Mouse (Mus musculus) small intestine, adult 2 months (tissue): Measurements from ENCODE around the gene Tpt1. TPM values are rescaled to one million over a fixed set of nuclear protein-coding genes. Genes with fewer than 3 reads are reported as not detected.
A peak's percentile ranks its signal among the peaks of the same experiment; 100 is the strongest.
"Not testable (repeated sequence)": the region's sequence is repeated elsewhere in the genome, so short reads cannot be mapped to it uniquely, and the experiment has no call there.

Source experiments
- H3K27ac ChIP-seq: fragments of 200-500 bp; 2 replicates; pipeline ENCODE4 v1.5.1; 2012; ENCODE audit warnings: low read depth, low read length, control low read depth, inconsistent platforms; ENCODE audit not compliant: insufficient read depth
- H3K27me3 ChIP-seq: fragments of 200-500 bp; 2 replicates; pipeline ENCODE4 v1.6.1; 2012; ENCODE audit warnings: mild to moderate bottlenecking, moderate library complexity, low read length, inconsistent platforms; ENCODE audit not compliant: control insufficient read depth, insufficient read depth
- H3K36me3 ChIP-seq: fragments of 200-500 bp; 2 replicates; pipeline ENCODE4 v1.6.1; 2012; ENCODE audit warnings: mild to moderate bottlenecking, low read length, control low read depth, inconsistent platforms; ENCODE audit not compliant: control insufficient read depth, insufficient read depth
- H3K4me1 ChIP-seq: fragments of 200-500 bp; 2 replicates; pipeline ENCODE4 v1.6.1; 2012; ENCODE audit warnings: low read length, inconsistent platforms, mixed read lengths; ENCODE audit not compliant: control insufficient read depth, insufficient read depth, insufficient read length
- H3K4me3 ChIP-seq: fragments of 200-500 bp; 2 replicates; pipeline ENCODE4 v1.5.1; 2012; ENCODE audit warnings: low read depth, mild to moderate bottlenecking, control low read depth, inconsistent platforms, low read length, moderate library complexity
- CTCF ChIP-seq: fragments of 200-500 bp; IDR thresholded peaks from 2 replicates; pipeline ENCODE4 v1.5.1; 2012; ENCODE audit warnings: low read depth, mild to moderate bottlenecking, control low read depth, inconsistent platforms, low read length, moderate library complexity, mixed read lengths; ENCODE audit not compliant: insufficient replicate concordance, insufficient read length; ENCODE audit errors: extremely low read depth
- POLR2A ChIP-seq: fragments of 200-500 bp; IDR thresholded peaks from 2 replicates; pipeline ENCODE4 v1.6.1; 2012; ENCODE audit warnings: low read depth, mild to moderate bottlenecking, control low read depth, inconsistent platforms, low read length, moderate library complexity
- WGBS: fragments of 180-500 bp; shearing (Covaris S2); methylation state at CpG from one replicate; pipeline ENCODE4 v1.1.7; 2018; 5-methylcytosine and 5-hydroxymethylcytosine counted together
- polyA plus RNA-seq: library from polyadenylated mRNA; depleted of rRNA; stranded (reverse); fragments of >200 nt; gene quantifications from 2 replicates; pipeline ENCODE4 v1.2.3, GENCODE M21; 2012

The Tpt1 gene
- polyA plus RNA-seq, 1 experiment = 1,973 TPM

GRCm38 (mm10) chr14:75820007-75820406 is 24.9 kb upstream of the Tpt1 start:
- H3K36me3 ChIP-seq = no peaks in the 10 kb centered on the region
- no peaks in the 10 kb centered on the region for H3K27me3 ChIP-seq
- H3K4me3 ChIP-seq = no peak overlapping the region
- no peak overlapping the region for H3K27ac ChIP-seq
- no peak for TF ChIP-seq POLR2A
- TF ChIP-seq CTCF = no peak
- WGBS = 68% methylated on average over 5 of the region's 5 CpGs
- no peaks in the 10 kb centered on the region for H3K4me1 ChIP-seq

GRCm38 (mm10) chr14:75826851-75827410 is 18.0 kb upstream of the Tpt1 start:
- WGBS = 63% methylated on average over 3 of the region's 3 CpGs
- Histone ChIP-seq H3K36me3 (no peaks in the 10 kb centered on the region), H3K4me1 (peaks cover 2% of the 10 kb centered on the region; the same call in 1 of the 2 replicates), H3K27ac (no peak overlapping the region), H3K27me3 (no peaks in the 10 kb centered on the region), H3K4me3 (no peak overlapping the region)
- TF ChIP-seq POLR2A (no peak), CTCF (no peak)

- WGBS = 70% methylated on average over 11 of the region's 11 CpGs
- peaks cover 6% of the 10 kb centered on the region for H3K4me1 ChIP-seq
- H3K27ac ChIP-seq = no peak overlapping the region
- no peak for TF ChIP-seq CTCF
- TF ChIP-seq POLR2A = no peak
- no peak overlapping the region for H3K4me3 ChIP-seq
- H3K27me3 ChIP-seq = no peaks in the 10 kb centered on the region
- H3K36me3 ChIP-seq = no peaks in the 10 kb centered on the region
Measured at GRCm38 (mm10) chr14:75828221-75828620, 16.7 kb upstream of the Tpt1 start.

GRCm38 (mm10) chr14:75828866-75829806 is 15.8 kb upstream of the Tpt1 start:
- Histone ChIP-seq H3K27ac (no peak overlapping the region), H3K36me3 (no peaks in the 10 kb centered on the region), H3K4me3 (peak overlapping the region; percentile 50), H3K27me3 (no peaks in the 10 kb centered on the region), H3K4me1 (peaks cover 9% of the 10 kb centered on the region)
- TF ChIP-seq POLR2A (no peak), CTCF (peak; percentile 99)
- 4% methylated on average over 32 of the region's 32 CpGs for WGBS

GRCm38 (mm10) chr14:75829817-75830216 is 15.1 kb upstream of the Tpt1 start:
- not testable (repeated sequence) for H3K36me3 ChIP-seq, H3K4me1 ChIP-seq
- 57% methylated on average over 14 of the region's 14 CpGs for WGBS

GRCm38 (mm10) chr14:75832031-75832430 is 12.9 kb upstream of the Tpt1 start:
- H3K27me3 ChIP-seq = no peaks in the 10 kb centered on the region
- no peak overlapping the region for H3K4me3 ChIP-seq
- no peaks in the 10 kb centered on the region for H3K36me3 ChIP-seq
- 22% methylated on average over 2 of the region's 2 CpGs for WGBS
- H3K4me1 ChIP-seq = peaks cover 9% of the 10 kb centered on the region
- TF ChIP-seq POLR2A (no peak; the same call in 1 of the 2 replicates), CTCF (no peak)
- H3K27ac ChIP-seq = peak overlapping the region; percentile 99

More at GRCm38 (mm10) chr14:75829817-75830216, 15.1 kb upstream of the Tpt1 start:
- H3K4me3 ChIP-seq, H3K27me3 ChIP-seq, H3K27ac ChIP-seq: not testable (repeated sequence)

- TF ChIP-seq CTCF = no peak
- TF ChIP-seq POLR2A = no peak
- peak overlapping the region; percentile 60 for H3K4me3 ChIP-seq
- 22% methylated on average over 4 of the region's 4 CpGs for WGBS
- no peaks in the 10 kb centered on the region for H3K36me3 ChIP-seq
- H3K4me1 ChIP-seq = peaks cover 9% of the 10 kb centered on the region
- peak overlapping the region; percentile 99 for H3K27ac ChIP-seq
- H3K27me3 ChIP-seq = no peaks in the 10 kb centered on the region
Measured at GRCm38 (mm10) chr14:75832982-75833381, 11.9 kb upstream of the Tpt1 start.
